Mouse (Mus musculus): ENCODE measurements around the gene Zfp112.

DNA sequence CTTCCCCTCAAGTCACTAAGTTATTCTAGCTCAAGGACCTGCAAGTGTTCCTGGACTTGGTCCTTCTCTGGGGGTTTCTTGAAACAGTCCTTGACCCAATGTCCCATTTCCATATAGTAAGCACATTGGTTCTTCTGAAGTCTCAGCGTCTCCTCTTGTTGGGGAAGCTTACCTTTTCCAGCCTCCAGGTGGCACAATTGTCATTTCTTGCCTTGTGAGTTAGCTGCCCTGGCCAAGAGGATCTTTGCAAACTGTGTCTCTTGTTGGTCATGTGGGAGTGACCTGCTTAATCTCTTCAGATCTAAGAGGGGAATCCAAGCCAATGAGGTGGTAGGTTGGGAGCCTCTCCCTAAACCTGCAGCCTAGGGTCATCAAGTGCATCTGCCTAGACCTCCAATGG lies 41.2 kb downstream of the Zfp112 start:
- TF ChIP-seq CTCF (IDR thresholded peaks at IDR 0.05; ENCODE audit: borderline replicate concordance, control insufficient read depth, extremely low read depth, insufficient read depth, low read length, poor library complexity) (no peak), POLR2A (IDR thresholded peaks at IDR 0.05; ENCODE audit: control insufficient read depth, extremely low read depth, insufficient read depth, low read length, poor library complexity) (no peak)

Measured in thymus, adult 2 months (tissue).